Mouse (Mus musculus): ENCODE data around the gene D630036H23Rik.
A peak's percentile ranks its signal among the peaks of the same experiment; 100 is the strongest.
"Not testable (repeated sequence)": the region's sequence is repeated elsewhere in the genome, so short reads cannot be mapped to it uniquely, and the experiment has no call there.

Gene D630036H23Rik

GRCm38 (mm10) chr12:36381441-36382340 lies at the start of gene D630036H23Rik, which contains the start of gene Ispd:
D630036H23Rik (minus strand) TSS chr12:36382181.
Ispd (plus strand) TSS chr12:36381450.
- DNase-seq (ENCODE audit: low read depth, low spot score): peak; percentile 83

- DNase-seq (ENCODE audit: low read depth, low spot score): peak; percentile 14
Observed at GRCm38 (mm10) chr12:36426163-36427045, 44.4 kb upstream of the D630036H23Rik start.

DNA sequence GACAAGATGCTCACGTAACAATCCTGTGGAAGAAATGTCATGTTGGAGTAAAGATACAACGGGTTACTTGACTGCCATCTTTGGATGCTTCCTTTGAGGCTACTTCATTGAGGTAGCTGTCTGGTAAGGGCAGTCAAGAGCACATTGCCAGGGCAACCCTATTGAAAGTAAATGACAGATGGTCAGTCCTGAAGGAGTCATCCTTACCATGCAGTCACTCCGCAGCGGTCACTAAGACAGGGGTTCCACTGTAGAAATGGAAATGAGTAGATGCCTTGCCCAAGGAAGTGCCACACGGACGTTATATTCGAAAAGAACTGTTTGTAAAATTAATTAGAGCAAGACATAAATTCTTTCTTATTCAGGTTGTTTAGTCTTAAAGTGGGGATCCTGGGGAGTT lies 43.3 kb upstream of the D630036H23Rik start:
- no peak for DNase-seq (ENCODE audit: low read depth, low spot score)

GRCm38 (mm10) chr12:36423677-36424076 lies 41.7 kb upstream of the D630036H23Rik start:
- peak; percentile 40 for DNase-seq (ENCODE audit: low read depth, low spot score)

DNA sequence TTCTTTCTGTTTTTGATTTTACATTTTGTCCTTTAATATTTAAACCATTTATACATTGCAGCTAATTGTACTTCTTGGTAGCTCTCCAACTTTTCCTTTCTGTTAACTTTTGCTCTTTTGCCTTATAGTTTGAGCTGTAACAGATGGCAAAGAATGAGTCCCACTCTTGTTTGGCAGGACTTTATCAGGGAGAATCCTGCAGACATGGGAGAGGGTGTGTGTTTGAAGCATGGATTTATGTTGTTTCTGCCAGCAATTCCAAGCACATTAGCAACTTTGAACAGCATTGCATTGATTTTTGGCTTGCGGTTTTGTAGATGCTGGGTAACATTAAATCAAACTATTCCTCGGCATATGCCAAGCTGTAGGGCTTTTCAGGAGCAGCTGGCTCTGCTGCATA lies 13.1 kb upstream of the D630036H23Rik start:
- no peak for DNase-seq (ENCODE audit: low read depth, low spot score)

DNA sequence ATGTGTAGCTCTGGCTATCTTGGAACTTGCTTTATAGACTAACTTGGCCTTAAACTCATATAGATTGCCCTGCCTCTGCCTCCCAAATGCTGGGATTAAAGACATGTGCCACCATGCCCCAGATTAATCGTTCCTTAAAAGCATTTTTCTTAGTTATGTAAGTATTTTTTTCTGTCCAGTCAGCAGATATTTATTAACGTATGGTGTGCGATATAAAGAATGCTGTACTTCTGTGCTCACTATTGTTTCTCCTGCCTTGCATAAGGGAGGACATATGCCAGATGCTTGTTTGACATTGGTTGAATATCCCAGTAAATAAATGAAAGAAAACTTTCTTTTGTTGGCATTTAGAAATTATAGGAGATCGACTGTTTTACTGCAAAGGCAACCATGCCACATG lies 5.0 kb upstream of the D630036H23Rik start:
- DNase-seq (ENCODE audit: low read depth, low spot score): no peak

GRCm38 (mm10) chr12:36385386-36385785 lies 3.4 kb upstream of the D630036H23Rik start:
- no peak for DNase-seq (ENCODE audit: low read depth, low spot score)

DNA sequence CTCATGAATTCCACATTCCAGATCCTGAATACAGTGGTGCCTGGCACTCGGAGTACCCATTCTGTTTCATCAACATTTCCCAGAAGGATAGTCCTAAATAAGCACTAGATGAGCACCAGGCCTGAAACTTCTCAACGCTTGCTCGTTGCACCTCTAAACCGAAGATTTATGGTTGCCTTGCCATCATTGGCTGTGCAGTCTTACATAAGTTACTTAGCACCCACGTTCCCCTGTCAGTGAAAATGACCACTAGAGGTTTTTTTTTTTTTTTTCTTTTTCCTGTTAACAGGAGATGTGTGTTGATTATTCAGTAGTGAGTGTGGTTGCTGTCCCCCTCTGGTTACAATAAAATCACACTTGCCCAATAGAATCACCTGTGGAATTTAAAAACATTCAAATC lies 1.2 kb downstream of the D630036H23Rik start:
- no peak for DNase-seq (ENCODE audit: low read depth, low spot score)

GRCm38 (mm10) chr12:36380254-36380653 lies 1.7 kb downstream of the D630036H23Rik start:
- DNase-seq (ENCODE audit: low read depth, low spot score): no peak

- not testable (repeated sequence) for DNase-seq (ENCODE audit: low read depth, low spot score)
Observed at GRCm38 (mm10) chr12:36376391-36376790, 5.6 kb downstream of the D630036H23Rik start.

- DNase-seq (ENCODE audit: low read depth, low spot score): no peak
Observed at GRCm38 (mm10) chr12:36373237-36373998, 8.6 kb downstream of the D630036H23Rik start.

DNA sequence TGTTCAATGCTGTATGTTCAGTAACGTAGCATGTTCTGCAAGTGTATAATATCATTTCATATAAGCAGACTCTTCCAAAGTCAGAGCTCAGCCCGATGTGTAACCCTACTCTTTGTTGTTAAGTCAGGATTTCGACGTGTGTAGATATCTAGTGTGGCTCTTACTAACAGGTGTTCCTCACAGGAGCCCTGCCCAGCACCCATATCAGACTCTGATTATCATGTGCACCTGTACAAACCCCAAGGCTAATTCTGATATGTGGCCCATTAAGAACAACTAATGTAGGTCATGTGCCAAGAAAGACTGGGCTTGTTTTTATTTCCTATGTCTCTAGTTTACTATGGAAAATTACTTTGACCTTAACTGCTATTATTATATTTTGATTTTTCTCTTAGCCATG lies 18.0 kb downstream of the D630036H23Rik start:
- DNase-seq (ENCODE audit: low read depth, low spot score): no peak

DNA sequence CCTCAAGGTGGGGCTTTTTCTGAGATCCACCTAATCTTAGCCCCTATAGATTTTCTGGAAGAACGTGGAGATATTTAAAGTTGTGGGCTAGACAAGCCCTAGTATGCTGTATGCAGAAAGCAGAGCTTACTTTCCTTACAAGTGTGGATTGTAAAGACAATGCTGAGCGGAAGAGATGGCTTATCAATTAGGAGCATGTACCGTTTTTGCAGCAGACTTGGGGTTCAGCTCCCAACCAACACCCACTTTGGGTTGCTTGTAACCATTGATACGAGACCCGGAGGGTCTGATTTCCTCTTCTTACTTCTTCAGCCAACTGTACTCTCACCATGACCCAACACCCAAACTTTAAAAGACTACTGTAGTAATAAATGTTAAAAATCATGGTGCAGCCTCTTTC lies 21.3 kb downstream of the D630036H23Rik start:
- DNase-seq (ENCODE audit: low read depth, low spot score): no peak

DNA sequence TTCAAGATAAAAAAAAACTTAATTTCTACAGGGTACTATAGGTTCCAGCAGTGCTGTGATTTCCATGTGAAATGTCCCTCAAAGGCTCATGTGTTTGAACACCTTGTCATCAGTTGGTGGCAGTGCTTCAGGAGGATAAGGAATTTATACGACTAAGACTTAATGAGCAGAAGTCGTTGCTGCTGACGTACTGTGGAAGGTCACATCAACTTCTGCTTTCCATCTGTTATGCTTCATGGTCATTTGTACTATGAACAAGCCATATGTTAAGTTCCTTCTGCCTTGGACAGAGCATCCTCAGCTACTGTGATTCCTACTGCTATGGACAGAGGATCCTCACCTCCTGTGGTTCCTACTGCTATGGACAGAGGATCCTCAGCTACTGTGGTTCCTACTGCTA lies 21.9 kb downstream of the D630036H23Rik start:
- no peak for DNase-seq (ENCODE audit: low read depth, low spot score)

- DNase-seq (ENCODE audit: low read depth, low spot score): peak; percentile 9
Observed at GRCm38 (mm10) chr12:36344131-36344530, 37.9 kb downstream of the D630036H23Rik start.

GRCm38 (mm10) chr12:36333837-36334281 lies 48.1 kb downstream of the D630036H23Rik start:
- DNase-seq (ENCODE audit: low read depth, low spot score): no peak

- DNase-seq (ENCODE audit: low read depth, low spot score): no peak
Observed at GRCm38 (mm10) chr12:36332676-36333075, 49.3 kb downstream of the D630036H23Rik start.
